8 mouse cellular contexts compared by ENCODE assay signal in the genomic region with DNA sequence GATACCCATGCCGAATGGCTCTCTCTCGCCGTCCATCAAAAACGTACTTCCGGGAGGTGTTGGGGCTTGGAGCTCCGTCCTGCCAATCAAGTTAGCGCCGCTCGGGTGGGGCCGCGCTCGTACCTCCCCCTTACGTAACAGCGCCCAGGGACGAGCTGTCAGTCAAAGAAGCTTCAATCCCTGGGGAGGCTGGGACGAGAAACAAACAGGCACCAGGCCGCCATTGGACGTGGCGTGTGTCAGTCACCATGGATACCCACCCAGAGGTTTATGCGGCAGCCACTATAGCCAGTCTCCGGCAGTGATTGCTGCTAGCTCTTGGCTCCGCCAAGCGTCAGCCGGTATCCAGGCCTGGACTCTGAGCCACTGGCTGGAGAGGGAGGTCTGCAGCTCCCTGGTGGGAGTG.
DNase-seq lines count a peak whose midpoint lies in the region; ATAC-seq and TF ChIP-seq lines count a peak whose summit lies in the region.

No protein-coding gene starts in this region.

- TF ChIP-seq CTCF in kidney, postnatal 0 days (IDR thresholded peaks at IDR 0.05; ENCODE audit: low read depth): peak; percentile 46; the same call in 1 of the 2 replicates

- H3K9me3 ChIP-seq in heart, embryonic 12.5 days (replicated peaks): no peaks in the 10 kb centered on the region
- no peaks in the 10 kb centered on the region for H3K9me3 ChIP-seq in kidney, postnatal 0 days (replicated peaks; ENCODE audit: low read length)
- H3K9me3 ChIP-seq in liver, embryonic 11.5 days (ENCODE audit: control insufficient read depth, low read length): no peaks in the 10 kb centered on the region
- H3K9me3 ChIP-seq in stomach, embryonic 14.5 days (ENCODE audit: control insufficient read depth, low read depth, low read length): no peaks in the 10 kb centered on the region

- H3K4me2 ChIP-seq in heart, embryonic 12.5 days: peak overlapping the region; percentile 56
- H3K4me2 ChIP-seq in kidney, postnatal 0 days (ENCODE audit: low read length): peak overlapping the region; percentile 46
- H3K4me2 ChIP-seq in liver, embryonic 11.5 days: peak overlapping the region; percentile 71
- H3K4me2 ChIP-seq in stomach, embryonic 14.5 days (replicated peaks; ENCODE audit: low read depth, low read length): peak overlapping the region; percentile 37

- peak overlapping the region; percentile 94 for H3K4me3 ChIP-seq in heart, embryonic 12.5 days
- peak overlapping the region; percentile 90 for H3K4me3 ChIP-seq in kidney, postnatal 0 days (replicated peaks; ENCODE audit: low read depth, low read length)
- peak overlapping the region; percentile 95 for H3K4me3 ChIP-seq in liver, embryonic 11.5 days (ENCODE audit: low read depth, low read length)
- peak overlapping the region; percentile 88 for H3K4me3 ChIP-seq in stomach, embryonic 14.5 days (ENCODE audit: low read depth, low read length)

- H3K4me1 ChIP-seq in heart, embryonic 12.5 days (replicated peaks): peaks cover 9% of the 10 kb centered on the region
- H3K4me1 ChIP-seq in kidney, postnatal 0 days (replicated peaks; ENCODE audit: insufficient read depth, low read length): peaks cover 18% of the 10 kb centered on the region
- H3K4me1 ChIP-seq in liver, embryonic 11.5 days (replicated peaks; ENCODE audit: control insufficient read depth, insufficient read depth, low read length): peaks cover 4% of the 10 kb centered on the region; the same call in 1 of the 2 replicates
- peaks cover 9% of the 10 kb centered on the region for H3K4me1 ChIP-seq in stomach, embryonic 14.5 days (ENCODE audit: control insufficient read depth, insufficient read depth, low read length)

- ATAC-seq in erythroid progenitor cell, adult 5-6 weeks (replicated peaks; ENCODE audit: low FRiP score, poor library complexity, severe bottlenecking): peak; percentile 97
- peak; percentile 99 for ATAC-seq in heart, embryonic 12.5 days (ENCODE audit: insufficient number of reproducible peaks, low FRiP score)
- ATAC-seq in kidney, postnatal 0 days (replicated peaks; ENCODE audit: low FRiP score, low read depth): peak; percentile 99
- ATAC-seq in liver, embryonic 11.5 days (replicated peaks; ENCODE audit: low FRiP score): peak; percentile 99
- peak; percentile 99 for ATAC-seq in stomach, embryonic 14.5 days (ENCODE audit: insufficient number of reproducible peaks, insufficient read depth, low FRiP score, low read depth)

- H3K27ac ChIP-seq in heart, embryonic 12.5 days (ENCODE audit: poor library complexity, severe bottlenecking): 0 out of 2 replicates have a peak overlapping the region, but pooled peaks have one; percentile 47
- H3K27ac ChIP-seq in kidney, postnatal 0 days: peak overlapping the region; percentile 85
- H3K27ac ChIP-seq in liver, embryonic 11.5 days (ENCODE audit: low read depth, low read length): no peak overlapping the region
- H3K27ac ChIP-seq in stomach, embryonic 14.5 days (ENCODE audit: low read length): no peak overlapping the region; the same call in 1 of the 2 replicates

- H3K27me3 ChIP-seq in heart, embryonic 12.5 days (replicated peaks): no peaks in the 10 kb centered on the region
- no peaks in the 10 kb centered on the region for H3K27me3 ChIP-seq in kidney, postnatal 0 days (ENCODE audit: insufficient read depth, low read length)
- H3K27me3 ChIP-seq in liver, embryonic 11.5 days (replicated peaks; ENCODE audit: control insufficient read depth, insufficient read depth, low read length): no peaks in the 10 kb centered on the region
- H3K27me3 ChIP-seq in stomach, embryonic 14.5 days (ENCODE audit: control insufficient read depth, insufficient read depth, low read length): no peaks in the 10 kb centered on the region

- under 1% methylated on average over 24 of the region's 24 CpGs for WGBS in heart, embryonic 12.5 days
- WGBS in kidney, postnatal 0 days: under 1% methylated on average over 24 of the region's 24 CpGs
- WGBS in liver, embryonic 11.5 days: under 1% methylated on average over 24 of the region's 24 CpGs
- WGBS in stomach, embryonic 14.5 days: under 1% methylated on average over 24 of the region's 24 CpGs

- H3K36me3 ChIP-seq in heart, embryonic 12.5 days: peaks cover 11% of the 10 kb centered on the region
- H3K36me3 ChIP-seq in kidney, postnatal 0 days (ENCODE audit: insufficient read depth, low read length): peaks cover 8% of the 10 kb centered on the region; the same call in 1 of the 2 replicates
- H3K36me3 ChIP-seq in liver, embryonic 11.5 days (ENCODE audit: control insufficient read depth, insufficient read depth, low read length): no peaks in the 10 kb centered on the region
- peaks cover 2% of the 10 kb centered on the region; the same call in 1 of the 2 replicates for H3K36me3 ChIP-seq in stomach, embryonic 14.5 days (ENCODE audit: control insufficient read depth, insufficient read depth, low read length)

- DNase-seq in CD4-positive helper T cell, adult 2 months (ENCODE audit: low read depth, low spot score): peak; percentile 99
- DNase-seq in brain, embryonic 18.5 days (ENCODE audit: low read depth, low spot score): peak; percentile 100
- DNase-seq in kidney, postnatal 0 days (ENCODE audit: low spot score): peak; percentile 99
- DNase-seq in liver, embryonic 11.5 days (ENCODE audit: low spot score): peak; percentile 95
- DNase-seq in naive thymus-derived CD4-positive, alpha-beta T cell, adult 2 months (ENCODE audit: low read depth): peak; percentile 98

- no peak overlapping the region for H3K9ac ChIP-seq in heart, embryonic 12.5 days
- no peak overlapping the region; the same call in 1 of the 2 replicates for H3K9ac ChIP-seq in kidney, postnatal 0 days (ENCODE audit: low read depth, low read length)
- no peak overlapping the region for H3K9ac ChIP-seq in liver, embryonic 11.5 days (ENCODE audit: low read depth, low read length)
- 0 out of 2 replicates have a peak overlapping the region, but pooled peaks have one; percentile 4 for H3K9ac ChIP-seq in stomach, embryonic 14.5 days (replicated peaks; ENCODE audit: low read depth, low read length)

Comparison
In these comparisons a context has a peak if more than half of its experiments do, and no peak if none do; other contexts are left out.
1. H3K27ac ChIP-seq: peak in heart, embryonic 12.5 days (single experiment) and kidney, postnatal 0 days (single experiment); none in liver, embryonic 11.5 days (single experiment) and stomach, embryonic 14.5 days (single experiment).
2. Peak in every context shown above with its lines, with median percentiles within 50 percentile points of each other: DNase-seq, ATAC-seq, H3K4me2 ChIP-seq and H3K4me3 ChIP-seq.